Mouse (Mus musculus) neural tube, embryonic 12.5 days (tissue): ENCODE results near the gene Map7. TPM values are rescaled to one million over a fixed set of nuclear protein-coding genes. Genes with fewer than 3 reads are reported as not detected.

Source experiments
- ATAC-seq: fragments of 200-750 bp; cut with Nextera tagmentation; 2 replicates; pipeline ENCODE4 v1.8.0; 2017; ENCODE audit warnings: low read depth, mild to moderate bottlenecking, moderate TSS enrichment, moderate library complexity; ENCODE audit not compliant: low FRiP score
- H3K27ac ChIP-seq: fragments of 300-500 bp; sonication (generic); 2 replicates; pipeline ENCODE4 v1.5.1; 2016
- H3K27me3 ChIP-seq: fragments of 300-500 bp; sonication (generic); replicated peaks from 2 replicates; pipeline ENCODE4 v1.6.1; 2016; ENCODE audit warnings: mild to moderate bottlenecking
- H3K36me3 ChIP-seq: fragments of 300-500 bp; sonication (generic); 2 replicates; pipeline ENCODE4 v1.6.1; 2016; ENCODE audit warnings: mild to moderate bottlenecking
- H3K4me1 ChIP-seq: fragments of 300-500 bp; sonication (generic); 2 replicates; pipeline ENCODE4 v1.6.1; 2016
- H3K4me2 ChIP-seq: fragments of 300-500 bp; sonication (generic); replicated peaks from 2 replicates; pipeline ENCODE4 v1.6.1; 2016; ENCODE audit warnings: mild to moderate bottlenecking
- H3K4me3 ChIP-seq: fragments of 300-500 bp; sonication (generic); 2 replicates; pipeline ENCODE4 v1.5.1; 2016
- H3K9ac ChIP-seq: fragments of 300-500 bp; sonication (generic); 2 replicates; pipeline ENCODE4 v1.6.1; 2016; ENCODE audit warnings: mild to moderate bottlenecking
- H3K9me3 ChIP-seq: fragments of 300-500 bp; sonication (generic); 2 replicates; pipeline ENCODE4 v1.6.1; 2016; ENCODE audit warnings: mild to moderate bottlenecking
- WGBS: fragments of 180-500 bp; shearing (Covaris S2); methylation state at CpG from one replicate; pipeline ENCODE4 v1.1.7; 2016; 5-methylcytosine and 5-hydroxymethylcytosine counted together
- microRNA-seq: library from miRNA; unstranded; fragments of <30 nt; microRNA quantifications from one replicate; pipeline ENCODE4, GENCODE M21; 2017
- polyA plus RNA-seq: library from polyadenylated mRNA; unstranded; fragments of >200 nt; fragmentation: Nextera tagmentation; extraction: Ambion mirVana; gene quantifications from 2 replicates; pipeline ENCODE4 v1.2.1, GENCODE M21; 2016

Gene Map7
- polyA plus RNA-seq, 1 experiment from 2014 or later: 9.3 TPM

GRCm38 (mm10) chr10:20312736-20313301 is 164.5 kb downstream of the Map7 start:
- Histone ChIP-seq H3K9ac (peak overlapping the region; percentile 88), H3K4me2 (peak overlapping the region; percentile 73)
- under 1% methylated on average over 54 of the region's 54 CpGs for WGBS

DNA sequence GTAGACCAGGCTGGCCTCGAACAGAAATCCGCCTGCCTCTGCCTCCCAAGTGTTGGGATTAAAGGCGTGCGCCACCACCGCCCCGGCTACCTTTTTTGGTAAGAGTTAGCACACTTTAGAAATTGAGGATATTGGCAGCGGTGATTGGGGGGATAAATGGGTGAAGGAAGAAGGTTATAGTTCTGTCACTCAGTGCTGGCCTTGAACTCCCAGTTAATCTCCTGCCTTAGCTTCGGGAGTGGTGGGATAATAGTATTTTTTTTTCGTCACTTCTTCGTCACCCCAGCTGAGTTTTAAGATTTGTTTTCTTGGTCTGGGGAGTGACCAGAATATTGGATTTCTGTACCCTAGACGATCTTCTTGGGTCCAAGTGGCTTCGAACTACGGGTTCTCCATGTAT is 165.2 kb downstream of the Map7 start:
- Histone ChIP-seq H3K4me1 (peaks cover 19% of the 10 kb centered on the region), H3K9me3 (no peaks in the 10 kb centered on the region), H3K9ac (peak overlapping the region; percentile 88), H3K27ac (no peak overlapping the region), H3K4me3 (peak overlapping the region; percentile 74), H3K4me2 (peak overlapping the region; percentile 73), H3K36me3 (peaks cover 4% of the 10 kb centered on the region; the same call in 1 of the 2 replicates), H3K27me3 (no peaks in the 10 kb centered on the region)
- WGBS: 53% methylated on average over 13 of the region's 13 CpGs
- no peak for ATAC-seq

More at GRCm38 (mm10) chr10:20312736-20313301, 164.5 kb downstream of the Map7 start:
- peak; percentile 81 for ATAC-seq
- Histone ChIP-seq H3K4me3 (peak overlapping the region; percentile 74), H3K4me1 (peaks cover 19% of the 10 kb centered on the region), H3K27ac (peak overlapping the region; percentile 100), H3K9me3 (no peaks in the 10 kb centered on the region), H3K27me3 (no peaks in the 10 kb centered on the region), H3K36me3 (no peaks in the 10 kb centered on the region)

GRCm38 (mm10) chr10:20313941-20314340 is 165.7 kb downstream of the Map7 start:
- H3K4me1 ChIP-seq: peaks cover 19% of the 10 kb centered on the region
- H3K27ac ChIP-seq: no peak overlapping the region
- 86% methylated on average over 4 of the region's 4 CpGs for WGBS
- H3K36me3 ChIP-seq: peaks cover 7% of the 10 kb centered on the region
- ATAC-seq: no peak
- no peaks in the 10 kb centered on the region for H3K27me3 ChIP-seq
- H3K9me3 ChIP-seq: no peaks in the 10 kb centered on the region
- H3K4me2 ChIP-seq: peak overlapping the region; percentile 73
- H3K9ac ChIP-seq: no peak overlapping the region
- no peak overlapping the region; the same call in 1 of the 2 replicates for H3K4me3 ChIP-seq

- Histone ChIP-seq H3K4me2 (no peak overlapping the region), H3K27ac (no peak overlapping the region), H3K27me3 (no peaks in the 10 kb centered on the region), H3K4me3 (no peak overlapping the region), H3K9me3 (no peaks in the 10 kb centered on the region), H3K4me1 (peaks cover 19% of the 10 kb centered on the region), H3K9ac (no peak overlapping the region), H3K36me3 (peaks cover 12% of the 10 kb centered on the region)
- ATAC-seq: no peak
- 64% methylated on average over 2 of the region's 2 CpGs for WGBS
These were observed 166.5 kb downstream of the Map7 start for GRCm38 (mm10) chr10:20314797-20315196.

GRCm38 (mm10) chr10:20317466-20317865 is 169.2 kb downstream of the Map7 start:
- Histone ChIP-seq H3K4me2 (no peak overlapping the region), H3K4me3 (no peak overlapping the region), H3K4me1 (peaks cover 8% of the 10 kb centered on the region), H3K9ac (no peak overlapping the region), H3K27me3 (no peaks in the 10 kb centered on the region), H3K27ac (no peak overlapping the region), H3K36me3 (peaks cover 15% of the 10 kb centered on the region), H3K9me3 (no peaks in the 10 kb centered on the region)
- no peak for ATAC-seq
- WGBS: 82% methylated on average over 5 of the region's 5 CpGs

DNA sequence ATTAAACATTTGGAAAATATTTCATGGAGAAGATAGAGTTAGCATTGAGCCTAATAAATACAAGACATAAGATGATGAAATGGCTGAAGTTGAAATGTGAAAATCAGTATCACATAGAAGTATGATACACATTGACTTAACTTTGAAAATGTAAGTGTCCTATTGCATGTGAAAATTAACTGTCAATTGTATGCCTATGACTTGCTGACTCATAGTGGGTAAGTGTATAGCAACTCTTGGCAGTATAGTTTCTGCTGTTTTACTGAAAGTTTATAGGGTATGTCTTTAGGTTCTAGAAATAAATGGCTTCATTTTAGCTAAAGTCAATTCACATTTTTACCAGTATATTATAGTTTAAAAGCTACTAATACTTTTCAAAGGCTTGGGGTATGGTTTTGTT is 178.0 kb downstream of the Map7 start:
- H3K4me2 ChIP-seq: no peak overlapping the region
- peaks cover 50% of the 10 kb centered on the region for H3K36me3 ChIP-seq
- H3K9ac ChIP-seq: no peak overlapping the region
- H3K27me3 ChIP-seq: no peaks in the 10 kb centered on the region
- no peaks in the 10 kb centered on the region for H3K4me1 ChIP-seq
- H3K4me3 ChIP-seq: no peak overlapping the region
- no peak overlapping the region for H3K27ac ChIP-seq
- H3K9me3 ChIP-seq: no peaks in the 10 kb centered on the region
- no peak for ATAC-seq

Small RNA genes within 50 kb of the gene (microRNA-seq; reads per million reads assigned to microRNA genes)
- not detected for gene Mir6413

Other genes starting within 250 kb of the Map7 start
- gene Pex7, start 240.8 kb upstream of the Map7 start, polyA plus RNA-seq: 24.8 and 26.4 TPM in 2 replicates
- gene Map3k5, start 214.0 kb upstream of the Map7 start, polyA plus RNA-seq: 1.1 and 1.2 TPM in 2 replicates
- gene Bclaf1, start 164.0 kb downstream of the Map7 start, polyA plus RNA-seq: 139 and 143 TPM in 2 replicates
- gene Mtfr2, start 199.3 kb downstream of the Map7 start, polyA plus RNA-seq: 1.1 and 1.2 TPM in 2 replicates